Mouse (Mus musculus): ENCODE results near the gene Mmp15. TPM values are rescaled to one million over a fixed set of nuclear protein-coding genes. Genes with fewer than 3 reads are reported as not detected.

Gene Mmp15
- polyA plus RNA-seq, 1 experiment from 2014 or later: 15.0 TPM

DNA sequence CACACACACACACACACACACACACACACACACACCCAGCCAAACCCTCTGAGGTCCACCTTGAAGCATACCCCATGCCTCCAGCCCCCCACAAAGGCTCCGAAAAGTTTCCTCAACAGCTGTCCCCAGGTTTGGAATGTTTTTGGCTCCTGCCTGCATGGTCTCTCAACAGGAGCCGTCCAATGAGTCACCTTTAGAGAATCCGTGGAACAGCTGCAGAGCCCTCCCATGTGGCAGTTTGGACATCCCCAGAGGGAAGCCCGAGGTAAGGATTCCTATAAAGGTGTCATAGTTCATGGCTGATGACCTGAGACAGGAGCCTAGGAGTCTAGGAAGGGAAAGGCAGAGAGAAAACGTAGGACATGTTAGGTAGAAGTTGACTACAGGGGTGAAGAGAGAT, 34.0 kb downstream of the Mmp15 start:
- Histone ChIP-seq H3K4me2 (replicated peaks) (no peak overlapping the region), H3K9ac (replicated peaks) (no peak overlapping the region), H3K9me3 (no peaks in the 10 kb centered on the region), H3K4me3 (no peak overlapping the region), H3K27ac (replicated peaks) (no peak overlapping the region), H3K36me3 (no peaks in the 10 kb centered on the region), H3K27me3 (no peaks in the 10 kb centered on the region), H3K4me1 (no peaks in the 10 kb centered on the region)
- WGBS: 83% methylated on average over 5 of the region's 5 CpGs
- no peak for ATAC-seq (replicated peaks)

DNA sequence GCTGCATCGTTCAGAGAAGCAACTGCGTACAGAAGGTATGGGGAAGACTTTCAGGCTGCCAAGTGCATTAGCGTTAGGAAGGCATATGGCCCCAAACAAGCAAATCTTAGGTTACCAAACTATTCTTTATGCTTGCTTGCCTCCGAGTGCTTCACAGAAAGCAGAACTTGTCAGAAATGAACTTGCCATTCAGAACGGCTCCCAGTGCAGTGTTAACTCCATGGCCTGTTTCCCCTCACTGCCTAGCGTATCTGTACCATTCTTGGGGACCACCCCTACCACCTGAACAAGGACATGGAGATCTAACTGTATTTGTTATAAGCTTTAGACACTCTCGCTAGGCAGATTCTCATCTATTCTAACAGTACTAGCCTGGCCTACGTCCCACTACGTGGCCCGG, 35.2 kb downstream of the Mmp15 start:
- no peak overlapping the region for H3K4me3 ChIP-seq
- H3K4me1 ChIP-seq: no peaks in the 10 kb centered on the region
- WGBS: 85% methylated on average over 10 of the region's 10 CpGs
- ATAC-seq (replicated peaks): no peak
- H3K4me2 ChIP-seq (replicated peaks): no peak overlapping the region
- no peak overlapping the region for H3K27ac ChIP-seq (replicated peaks)
- H3K36me3 ChIP-seq: no peaks in the 10 kb centered on the region
- H3K27me3 ChIP-seq: no peaks in the 10 kb centered on the region
- no peak overlapping the region for H3K9ac ChIP-seq (replicated peaks)
- H3K9me3 ChIP-seq: no peaks in the 10 kb centered on the region

- Histone ChIP-seq H3K27me3 (no peaks in the 10 kb centered on the region), H3K9ac (replicated peaks) (no peak overlapping the region), H3K9me3 (no peaks in the 10 kb centered on the region), H3K4me2 (replicated peaks) (no peak overlapping the region), H3K4me3 (no peak overlapping the region), H3K27ac (replicated peaks) (no peak overlapping the region), H3K36me3 (no peaks in the 10 kb centered on the region), H3K4me1 (no peaks in the 10 kb centered on the region)
- WGBS: 71% methylated on average over 7 of the region's 7 CpGs
- no peak for ATAC-seq (replicated peaks)
These were observed 35.9 kb downstream of the Mmp15 start for GRCm38 (mm10) chr8:95387936-95388335.

GRCm38 (mm10) chr8:95390312-95390711, 38.2 kb downstream of the Mmp15 start:
- no peak overlapping the region for H3K4me3 ChIP-seq
- no peaks in the 10 kb centered on the region for H3K4me1 ChIP-seq
- no peak overlapping the region for H3K9ac ChIP-seq (replicated peaks)
- no peak overlapping the region for H3K4me2 ChIP-seq (replicated peaks)
- no peaks in the 10 kb centered on the region for H3K36me3 ChIP-seq
- H3K9me3 ChIP-seq: no peaks in the 10 kb centered on the region
- ATAC-seq (replicated peaks): no peak
- no peak overlapping the region for H3K27ac ChIP-seq (replicated peaks)
- H3K27me3 ChIP-seq: no peaks in the 10 kb centered on the region
- 68% methylated on average over 4 of the region's 4 CpGs for WGBS

- Histone ChIP-seq H3K4me3 (no peak overlapping the region), H3K27me3 (no peaks in the 10 kb centered on the region), H3K4me1 (no peaks in the 10 kb centered on the region), H3K9me3 (no peaks in the 10 kb centered on the region), H3K36me3 (no peaks in the 10 kb centered on the region), H3K27ac (replicated peaks) (no peak overlapping the region), H3K4me2 (replicated peaks) (no peak overlapping the region), H3K9ac (replicated peaks) (no peak overlapping the region)
- WGBS: 84% methylated on average over 7 of the region's 7 CpGs
- no peak for ATAC-seq (replicated peaks)
These were observed 39.0 kb downstream of the Mmp15 start for GRCm38 (mm10) chr8:95391101-95391500.

DNA sequence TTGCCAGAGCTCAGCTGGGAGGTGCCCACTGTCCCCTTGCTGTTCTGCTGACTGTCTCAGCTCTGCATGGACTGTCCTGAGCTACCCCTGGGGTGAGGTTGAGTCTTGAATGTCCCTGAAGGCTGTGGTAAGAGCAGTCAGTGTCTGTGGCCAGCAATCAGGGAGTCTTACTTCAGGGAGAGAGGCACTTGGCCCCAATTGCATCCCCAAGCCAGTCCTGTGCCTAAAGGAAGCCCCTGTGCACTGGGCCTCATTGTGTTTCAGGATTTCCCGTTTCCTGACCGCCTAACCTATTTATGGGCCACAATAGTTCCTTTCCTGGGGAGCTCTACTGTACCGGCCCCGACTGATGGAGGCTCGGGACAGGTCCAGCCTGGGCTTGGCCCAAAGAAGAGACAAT, 40.5 kb downstream of the Mmp15 start:
- H3K27ac ChIP-seq (replicated peaks): no peak overlapping the region
- H3K36me3 ChIP-seq: no peaks in the 10 kb centered on the region
- 71% methylated on average over 5 of the region's 5 CpGs for WGBS

DNA sequence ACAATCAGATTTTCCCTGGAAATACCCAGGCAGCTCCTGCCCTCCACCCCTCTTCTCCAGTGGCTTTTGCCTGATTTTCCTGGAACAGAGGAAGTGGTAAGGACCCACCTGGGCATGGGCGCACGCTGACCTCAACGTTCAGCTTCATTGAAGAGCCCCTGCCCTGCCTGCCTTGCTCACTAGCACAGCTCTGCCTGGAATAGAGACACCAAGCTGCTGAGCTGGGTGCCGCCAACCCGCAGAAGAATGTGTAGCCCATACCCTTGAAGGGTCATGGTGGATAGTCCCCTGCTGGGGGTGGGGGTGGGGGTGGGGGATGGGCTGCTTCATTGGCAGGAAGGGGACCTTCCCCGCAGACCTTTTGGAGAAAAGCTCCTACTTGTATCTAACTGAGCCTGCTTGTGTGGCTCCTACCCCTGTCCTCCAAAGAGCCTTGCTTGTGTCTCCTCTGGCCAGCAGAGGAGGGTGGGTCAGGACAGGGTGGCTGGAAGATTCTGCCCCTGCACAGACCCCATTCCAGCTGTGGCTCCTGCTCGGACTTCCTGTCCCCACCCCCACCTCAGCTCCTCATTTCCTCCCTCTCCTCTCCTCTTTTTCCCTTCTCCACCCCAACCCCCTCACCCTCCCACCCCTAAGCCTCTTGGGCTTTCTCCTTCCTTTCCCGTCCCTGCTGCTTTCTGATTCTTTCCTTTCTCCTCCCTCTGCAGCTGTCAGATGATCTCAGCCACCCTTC, 43.3 kb downstream of the Mmp15 start:
- no peaks in the 10 kb centered on the region for H3K4me1 ChIP-seq
- no peak overlapping the region for H3K9ac ChIP-seq (replicated peaks)
- no peak for ATAC-seq (replicated peaks)
- 44% methylated on average over 8 of the region's 8 CpGs for WGBS
- H3K36me3 ChIP-seq: no peaks in the 10 kb centered on the region
- H3K4me3 ChIP-seq: no peak overlapping the region
- no peaks in the 10 kb centered on the region for H3K9me3 ChIP-seq
- no peak overlapping the region for H3K27ac ChIP-seq (replicated peaks)
- no peak overlapping the region for H3K4me2 ChIP-seq (replicated peaks)
- H3K27me3 ChIP-seq: no peaks in the 10 kb centered on the region

More for the DNA sequence above, 40.5 kb downstream of the Mmp15 start:
- Histone ChIP-seq H3K9me3 (no peaks in the 10 kb centered on the region), H3K27me3 (no peaks in the 10 kb centered on the region), H3K4me1 (no peaks in the 10 kb centered on the region), H3K4me2 (replicated peaks) (no peak overlapping the region), H3K4me3 (no peak overlapping the region), H3K9ac (replicated peaks) (no peak overlapping the region)
- ATAC-seq (replicated peaks): no peak

DNA sequence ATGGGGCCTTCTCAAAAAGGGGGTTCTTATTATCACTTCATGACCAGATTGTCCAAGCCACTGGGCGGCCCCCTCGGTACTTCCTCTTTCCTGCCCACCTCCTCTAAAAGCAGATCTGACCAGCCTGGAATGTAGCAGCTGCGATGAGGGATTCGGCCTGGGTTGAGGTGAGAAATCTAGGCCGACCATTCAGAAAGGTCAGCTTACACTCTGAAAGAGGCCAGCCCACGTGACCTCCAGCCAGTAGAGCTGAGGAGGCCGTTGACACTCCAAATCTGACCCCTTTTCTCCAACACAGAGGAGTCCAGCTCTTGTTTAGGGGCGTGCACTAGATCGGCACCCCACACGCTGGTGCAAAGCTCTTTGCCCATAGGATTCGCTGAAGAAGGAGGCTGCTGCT, 44.7 kb downstream of the Mmp15 start:
- no peak overlapping the region for H3K4me2 ChIP-seq (replicated peaks)
- H3K9me3 ChIP-seq: no peaks in the 10 kb centered on the region
- WGBS: 71% methylated on average over 11 of the region's 11 CpGs
- no peak overlapping the region for H3K4me3 ChIP-seq
- ATAC-seq (replicated peaks): no peak
- H3K36me3 ChIP-seq: no peaks in the 10 kb centered on the region
- no peaks in the 10 kb centered on the region for H3K27me3 ChIP-seq
- H3K9ac ChIP-seq (replicated peaks): no peak overlapping the region
- no peak overlapping the region for H3K27ac ChIP-seq (replicated peaks)
- no peaks in the 10 kb centered on the region for H3K4me1 ChIP-seq

DNA sequence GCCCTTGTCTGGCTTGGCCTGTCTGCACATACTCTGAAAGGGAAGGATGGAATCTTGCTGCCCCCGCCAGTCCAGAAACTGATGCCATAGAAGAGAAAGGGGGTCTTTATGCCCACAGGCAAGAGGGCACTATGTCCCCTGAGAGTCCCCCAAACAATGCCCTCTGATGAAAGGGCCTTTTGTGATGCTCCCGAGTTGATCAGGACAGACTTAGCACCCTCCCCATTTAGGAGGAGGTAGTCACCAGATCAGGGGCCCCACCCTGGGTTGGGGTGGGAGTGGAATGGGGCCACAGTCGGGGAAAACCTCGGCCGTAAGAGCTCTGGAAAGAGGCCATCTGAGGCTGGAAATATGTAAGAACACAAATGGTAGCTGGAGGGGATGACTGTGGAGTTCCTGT, 45.1 kb downstream of the Mmp15 start:
- Histone ChIP-seq H3K36me3 (no peaks in the 10 kb centered on the region), H3K27me3 (no peaks in the 10 kb centered on the region), H3K27ac (replicated peaks) (no peak overlapping the region), H3K4me1 (no peaks in the 10 kb centered on the region), H3K9me3 (no peaks in the 10 kb centered on the region), H3K9ac (replicated peaks) (no peak overlapping the region), H3K4me2 (replicated peaks) (no peak overlapping the region), H3K4me3 (no peak overlapping the region)
- no peak for ATAC-seq (replicated peaks)
- WGBS: 36% methylated on average over 5 of the region's 5 CpGs

DNA sequence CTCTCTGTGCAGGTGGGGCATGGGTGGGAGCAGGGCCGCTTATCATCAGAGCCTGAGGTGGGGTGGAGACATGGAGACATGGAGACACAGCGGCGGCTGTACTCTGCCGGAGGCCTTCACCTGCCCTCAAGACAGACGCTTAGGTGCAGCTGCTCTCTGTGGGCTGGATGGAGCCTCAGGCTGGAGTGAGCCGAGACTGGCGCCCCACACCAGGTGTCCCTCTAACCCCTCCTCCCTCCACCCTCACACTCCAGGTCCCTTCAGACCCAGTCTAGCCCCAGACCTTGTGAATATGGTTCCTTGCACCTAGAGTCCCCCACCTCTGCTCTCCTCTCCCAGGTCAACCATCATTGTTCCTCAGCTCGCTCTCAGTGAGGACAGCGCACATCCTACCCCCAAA, 47.1 kb downstream of the Mmp15 start:
- Histone ChIP-seq H3K27me3 (no peaks in the 10 kb centered on the region), H3K4me1 (no peaks in the 10 kb centered on the region), H3K36me3 (no peaks in the 10 kb centered on the region), H3K9me3 (no peaks in the 10 kb centered on the region), H3K4me3 (no peak overlapping the region), H3K4me2 (replicated peaks) (no peak overlapping the region), H3K27ac (replicated peaks) (no peak overlapping the region), H3K9ac (replicated peaks) (no peak overlapping the region)
- no peak for ATAC-seq (replicated peaks)
- 86% methylated on average over 9 of the region's 9 CpGs for WGBS

- Histone ChIP-seq H3K27me3 (no peaks in the 10 kb centered on the region), H3K36me3 (no peaks in the 10 kb centered on the region), H3K9me3 (no peaks in the 10 kb centered on the region), H3K27ac (replicated peaks) (no peak overlapping the region), H3K9ac (replicated peaks) (no peak overlapping the region), H3K4me3 (no peak overlapping the region), H3K4me1 (no peaks in the 10 kb centered on the region), H3K4me2 (replicated peaks) (no peak overlapping the region)
- no peak for ATAC-seq (replicated peaks)
- 70% methylated on average over 7 of the region's 7 CpGs for WGBS
These were observed 49.0 kb downstream of the Mmp15 start for GRCm38 (mm10) chr8:95401091-95401490.

DNA sequence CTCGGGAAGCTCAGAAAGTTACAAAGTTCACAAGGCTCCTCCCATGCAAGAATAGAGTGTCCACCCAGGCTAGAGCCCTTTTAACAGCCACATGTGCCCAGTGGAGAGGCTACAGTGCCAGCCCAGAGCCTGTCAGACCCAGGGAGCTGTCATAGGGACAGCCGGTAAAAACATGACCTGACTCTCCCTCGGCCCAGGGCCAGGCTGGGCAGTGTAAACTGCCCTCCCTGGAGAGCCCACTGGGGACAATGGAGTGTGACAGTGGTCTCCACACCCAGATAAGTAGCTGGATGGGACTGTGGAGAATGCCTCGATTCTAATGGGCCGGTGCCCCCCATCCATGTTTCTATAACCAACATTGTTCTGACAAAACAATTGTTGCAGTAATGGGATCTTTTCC, 57.5 kb downstream of the Mmp15 start:
- no peak overlapping the region for H3K9ac ChIP-seq (replicated peaks)
- no peak overlapping the region for H3K27ac ChIP-seq (replicated peaks)
- no peaks in the 10 kb centered on the region for H3K27me3 ChIP-seq
- H3K36me3 ChIP-seq: no peaks in the 10 kb centered on the region
- no peaks in the 10 kb centered on the region for H3K9me3 ChIP-seq
- 90% methylated on average over 5 of the region's 5 CpGs for WGBS
- H3K4me1 ChIP-seq: peaks cover 3% of the 10 kb centered on the region; the same call in 1 of the 2 replicates
- no peak overlapping the region for H3K4me2 ChIP-seq (replicated peaks)
- no peak overlapping the region for H3K4me3 ChIP-seq
- no peak for ATAC-seq (replicated peaks)

GRCm38 (mm10) chr8:95411309-95411972, 59.4 kb downstream of the Mmp15 start:
- no peaks in the 10 kb centered on the region for H3K36me3 ChIP-seq
- H3K27me3 ChIP-seq: no peaks in the 10 kb centered on the region
- no peak overlapping the region for H3K4me3 ChIP-seq
- no peak for ATAC-seq (replicated peaks)
- peaks cover 3% of the 10 kb centered on the region; the same call in 1 of the 2 replicates for H3K4me1 ChIP-seq
- WGBS: 48% methylated on average over 10 of the region's 10 CpGs
- H3K9me3 ChIP-seq: no peaks in the 10 kb centered on the region
- no peak overlapping the region for H3K27ac ChIP-seq (replicated peaks)
- H3K9ac ChIP-seq (replicated peaks): no peak overlapping the region
- H3K4me2 ChIP-seq (replicated peaks): no peak overlapping the region

Measured in forebrain, embryonic 15.5 days (tissue).